Mouse (Mus musculus) left cerebral cortex, postnatal 4 days (tissue): ENCODE data around the gene Ppp1r16b. TPM values are rescaled to one million over a fixed set of nuclear protein-coding genes. Genes with fewer than 3 reads are reported as not detected.
"Not testable (repeated sequence)": the region's sequence is repeated elsewhere in the genome, so short reads cannot be mapped to it uniquely, and the experiment has no call there.

Experiments
- DNase-seq: peaks from one replicate; pipeline ENCODE4 v3.0.0-alpha.2; 2022
- intact Hi-C: fragments of 180-260 bp; cut with DNase I; formaldehyde crosslinking; loops from one replicate; pipeline ENCODE4 v1.15.1; 2025
- total RNA-seq, 2 experiments: library from RNA; stranded (reverse); gene quantifications; 2 replicates each; pipeline ENCODE4 v1.2.3; 2021

Ppp1r16b gene
- total RNA-seq, 2 experiments from 2014 or later: 50.2 to 51.0 TPM

DNA sequence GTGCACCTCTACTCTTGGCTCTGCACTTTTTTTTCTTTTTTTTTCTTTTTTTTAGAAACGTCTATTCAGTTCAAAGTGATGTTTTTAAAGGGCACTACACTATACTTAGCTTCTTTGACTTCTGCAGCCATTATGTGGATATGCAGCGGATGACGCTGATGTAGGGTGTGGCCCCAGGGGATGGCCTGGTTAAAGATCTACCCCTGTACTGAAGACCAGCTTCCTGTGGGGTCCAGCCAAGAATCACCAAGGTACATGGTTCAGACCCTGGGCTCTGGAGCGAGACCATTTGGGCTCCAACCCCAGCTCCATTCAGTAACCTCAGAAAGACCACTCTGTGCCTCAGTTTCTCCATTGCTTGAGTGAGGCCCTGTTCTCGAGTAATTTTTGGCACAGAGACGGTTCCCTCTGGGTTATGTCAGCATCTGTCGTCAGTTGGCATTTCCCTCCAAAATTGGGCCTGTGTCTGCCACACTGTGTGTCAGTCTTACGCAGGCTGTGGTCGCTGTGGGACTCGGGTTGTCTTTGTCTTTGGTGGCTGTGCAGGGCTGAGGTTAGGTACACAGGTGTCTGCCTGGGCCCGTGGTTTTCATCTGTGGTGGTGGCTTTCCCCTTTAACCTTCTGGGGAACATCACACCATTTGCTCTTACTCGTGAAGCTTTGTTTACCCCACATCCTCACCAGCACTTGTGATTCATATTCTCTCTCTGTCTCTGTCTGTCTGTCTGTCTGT, 53.8 kb downstream of the Ppp1r16b start:
- no peak for DNase-seq
- intact Hi-C loops: no loop called here

DNA sequence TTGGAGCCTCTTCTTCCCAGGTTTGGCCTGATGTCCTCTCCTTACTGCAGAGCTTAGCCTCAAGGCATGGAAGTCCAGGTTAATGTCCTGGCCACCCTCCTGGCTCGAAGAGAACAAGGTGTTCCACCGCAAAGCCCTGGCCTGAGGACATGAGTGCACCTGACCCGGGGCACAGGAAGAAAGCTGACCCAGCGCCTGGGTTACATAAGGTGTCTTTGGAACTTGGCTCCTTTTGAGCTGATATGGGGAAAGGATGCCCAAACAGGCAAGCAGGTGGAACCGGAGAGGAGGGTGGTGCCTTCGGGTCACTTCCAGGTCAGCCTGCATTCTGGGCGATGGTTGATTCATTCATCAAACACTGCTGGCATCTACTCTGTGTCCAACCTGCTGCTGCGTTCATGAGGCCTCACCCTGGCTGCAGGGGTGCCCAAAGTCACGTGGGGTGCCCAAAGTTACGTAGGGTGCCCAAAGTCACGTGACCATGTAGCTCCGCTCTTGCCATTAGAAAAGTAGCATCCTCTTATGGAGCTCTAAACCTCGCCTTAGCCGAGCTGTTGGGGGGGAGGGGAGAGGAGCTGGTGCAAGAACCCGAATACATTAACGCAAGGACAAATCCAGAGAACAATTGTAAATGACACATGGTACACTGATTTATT, 55.6 kb downstream of the Ppp1r16b start:
- intact Hi-C loops: no loop called here
- no peak for DNase-seq

DNA sequence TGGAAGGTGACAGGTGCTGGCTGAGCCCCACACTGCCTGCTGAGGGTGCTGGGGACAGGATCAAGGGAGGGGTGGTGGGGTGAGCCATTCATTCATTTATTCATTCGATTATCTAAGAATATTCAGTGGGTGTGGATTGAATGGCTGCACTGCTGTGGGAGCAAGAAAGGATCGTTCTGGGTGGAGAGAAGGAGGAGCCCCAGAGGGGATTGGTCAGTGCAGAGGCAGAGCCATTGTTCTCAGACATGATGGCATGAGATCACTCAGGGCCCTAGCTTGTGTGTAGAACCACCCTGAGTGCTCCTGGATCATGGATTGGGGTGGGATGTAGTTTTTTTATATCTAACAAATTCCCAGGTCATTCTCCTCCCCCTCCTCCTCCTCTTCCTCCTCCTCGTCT, 56.3 kb downstream of the Ppp1r16b start:
- intact Hi-C loops: no loop called here
- DNase-seq: no peak

DNA sequence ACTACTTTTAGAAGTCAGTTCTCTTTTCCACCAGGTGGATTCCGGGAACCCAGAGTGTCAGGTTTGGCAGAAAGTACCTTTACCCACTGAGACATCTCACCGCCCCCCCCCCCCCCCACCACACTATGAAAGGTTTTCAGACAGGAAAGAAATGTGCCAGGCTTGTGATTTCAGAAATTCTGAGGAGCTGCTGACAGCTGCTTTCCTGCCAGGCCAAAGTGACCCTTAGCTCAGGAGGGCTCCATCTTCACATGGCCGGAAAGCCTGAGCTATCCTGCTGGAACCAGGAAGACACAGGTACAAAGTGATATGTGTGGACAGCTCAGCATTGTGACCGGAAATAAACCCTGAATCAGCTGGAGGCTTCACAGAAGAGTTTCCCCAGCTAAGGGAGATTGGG, 56.9 kb downstream of the Ppp1r16b start:
- intact Hi-C loops: no loop called here
- DNase-seq: no peak

DNA sequence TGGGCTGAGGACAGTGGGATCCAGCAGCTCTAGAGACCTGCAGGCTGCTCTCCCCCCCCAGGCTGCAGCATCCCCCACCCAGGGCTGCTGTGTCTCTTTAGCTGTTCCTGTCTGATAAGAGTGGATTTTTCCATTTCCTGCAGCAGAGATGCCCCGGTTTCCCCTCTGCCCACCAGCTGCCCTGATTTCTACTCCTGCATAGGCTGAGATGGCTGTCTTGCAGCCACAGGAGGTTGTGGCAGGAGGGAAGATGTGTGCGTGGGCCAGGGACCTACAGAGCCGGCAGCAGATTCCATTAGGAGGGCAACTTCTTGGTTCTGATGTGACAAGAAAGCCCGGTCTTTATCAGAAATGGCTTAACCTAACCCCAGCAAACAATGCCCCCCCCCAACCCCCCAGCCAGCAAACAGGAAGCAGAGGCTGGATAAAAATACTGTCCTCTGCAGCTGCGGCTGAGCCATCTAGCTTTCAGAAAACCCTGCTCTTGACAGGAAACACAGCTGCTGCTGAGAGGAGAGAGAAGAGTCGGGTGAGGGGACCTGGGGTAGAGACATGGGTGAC, 57.9 kb downstream of the Ppp1r16b start:
- no peak for DNase-seq
- intact Hi-C loops: no loop called here

DNA sequence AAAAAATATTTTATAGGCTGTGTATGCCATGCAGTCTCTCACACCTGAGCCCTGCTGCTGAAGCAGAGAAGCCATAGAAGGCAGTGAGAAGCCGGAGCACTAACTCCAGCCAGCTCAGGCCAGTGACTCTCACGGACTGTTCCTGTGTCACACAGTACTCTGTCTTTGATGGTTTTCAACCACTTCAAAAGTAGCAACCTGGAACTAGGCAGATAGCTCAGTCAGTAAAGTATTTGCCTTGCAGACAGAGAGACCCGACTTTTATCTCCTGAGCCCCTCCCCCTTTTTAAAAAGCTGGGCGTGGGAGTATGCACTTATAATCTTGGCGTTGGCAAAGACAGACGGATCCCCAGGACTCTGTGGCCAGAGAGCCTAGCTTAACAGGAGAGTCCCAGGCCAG, 58.6 kb downstream of the Ppp1r16b start:
- intact Hi-C loops: no loop called here
- no peak for DNase-seq

DNA sequence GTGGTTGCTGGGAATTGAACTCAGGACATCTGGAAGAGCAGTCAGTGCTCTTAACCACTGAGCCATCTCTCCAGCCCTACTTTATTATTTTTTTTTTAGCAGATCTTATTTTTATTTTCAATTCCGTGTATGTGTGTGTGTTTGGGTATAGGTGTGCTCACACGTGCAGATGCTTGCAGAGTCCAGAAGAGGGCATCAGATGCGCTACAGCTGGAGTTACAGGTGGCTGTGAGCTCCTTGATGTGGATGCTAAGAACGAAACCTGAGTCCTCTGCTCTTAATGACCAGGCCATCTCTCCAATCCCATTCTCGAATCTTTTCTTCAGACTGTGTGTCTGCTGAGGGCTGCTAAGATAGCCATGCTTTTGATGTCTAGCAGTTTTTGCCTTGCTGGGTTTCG, 61.1 kb downstream of the Ppp1r16b start:
- intact Hi-C loops: no loop called here
- no peak for DNase-seq

DNA sequence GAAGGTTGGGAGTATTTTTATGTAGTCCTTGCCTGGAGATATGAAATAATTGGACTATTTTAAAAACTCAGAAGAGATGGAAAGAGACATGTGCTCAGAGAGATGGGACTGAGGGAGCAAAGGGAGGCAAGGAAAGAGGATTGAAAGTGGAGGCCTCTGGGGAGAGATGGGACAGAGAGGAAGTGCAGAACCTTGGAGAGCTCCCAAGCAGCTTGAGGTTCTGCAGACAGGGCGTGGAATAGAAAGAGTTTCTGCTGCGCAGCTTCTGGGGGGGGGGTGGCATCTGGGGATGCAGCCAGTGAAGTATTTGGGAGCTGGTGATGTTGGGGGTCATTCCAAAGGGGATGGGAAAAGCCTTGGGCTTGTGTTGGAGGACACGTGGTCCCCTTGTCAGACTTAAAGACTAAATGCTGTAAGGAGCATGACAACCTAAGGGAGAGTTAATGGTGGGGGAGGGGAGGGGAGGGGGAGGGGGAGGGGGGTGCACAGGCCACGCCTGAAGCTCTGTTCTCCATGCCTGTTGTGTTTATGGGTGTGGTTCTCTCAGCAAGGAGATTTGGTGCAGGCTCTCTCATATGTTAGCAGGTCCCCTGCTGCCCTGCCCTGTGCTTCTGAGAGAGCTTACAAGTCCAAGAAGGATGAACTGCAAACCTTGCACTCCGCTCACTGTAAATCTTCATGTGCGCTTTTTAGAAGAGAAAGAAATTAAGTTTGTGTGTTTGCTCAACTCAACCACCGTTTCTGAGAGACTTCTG, 63.0 kb downstream of the Ppp1r16b start:
- intact Hi-C loops: no loop called here
- no peak for DNase-seq

DNA sequence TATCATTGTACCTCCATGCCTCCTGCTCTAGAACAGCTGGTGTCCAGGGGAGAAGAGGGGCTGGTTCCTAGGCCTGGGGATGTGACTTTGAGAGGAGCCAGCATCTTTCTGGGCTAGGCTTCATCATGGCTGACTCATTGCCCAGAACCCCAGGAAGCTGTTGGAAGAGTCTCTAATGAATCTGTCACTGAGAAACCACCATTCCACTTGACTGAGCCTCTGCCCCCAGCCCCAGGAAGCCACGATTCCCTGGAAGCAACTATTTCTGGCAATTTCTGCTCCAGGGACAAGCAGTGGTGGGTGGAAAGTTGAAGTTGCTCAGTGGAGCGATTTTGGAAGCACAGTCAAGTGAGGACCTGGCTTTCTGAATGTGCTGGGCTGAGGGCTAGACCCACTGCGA, 65.7 kb downstream of the Ppp1r16b start:
- DNase-seq: peak; percentile 66

DNA sequence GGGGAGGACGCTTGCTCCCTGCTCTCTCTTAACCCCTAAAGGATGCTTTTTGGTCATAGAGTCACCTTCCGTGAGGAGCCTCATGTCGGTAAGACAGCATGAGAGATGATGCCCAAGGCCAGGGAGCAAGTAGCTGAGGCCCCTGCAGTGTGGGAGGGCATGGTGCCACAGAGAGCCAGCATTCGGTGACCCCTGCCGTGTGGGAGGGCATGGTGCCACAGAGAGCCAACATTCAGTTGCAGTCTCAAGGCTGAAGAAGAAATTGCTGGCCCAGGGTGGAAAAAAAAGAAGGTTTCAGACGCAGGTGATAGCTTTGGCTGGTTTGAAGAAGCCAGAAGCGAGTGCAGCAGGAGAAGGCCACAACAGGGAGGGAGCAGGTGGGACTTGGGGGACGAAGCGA, 67.3 kb downstream of the Ppp1r16b start:
- no peak for DNase-seq
- intact Hi-C loops: no loop called here

More for the DNA sequence above, 65.7 kb downstream of the Ppp1r16b start:
- intact Hi-C loops: no loop called here

DNA sequence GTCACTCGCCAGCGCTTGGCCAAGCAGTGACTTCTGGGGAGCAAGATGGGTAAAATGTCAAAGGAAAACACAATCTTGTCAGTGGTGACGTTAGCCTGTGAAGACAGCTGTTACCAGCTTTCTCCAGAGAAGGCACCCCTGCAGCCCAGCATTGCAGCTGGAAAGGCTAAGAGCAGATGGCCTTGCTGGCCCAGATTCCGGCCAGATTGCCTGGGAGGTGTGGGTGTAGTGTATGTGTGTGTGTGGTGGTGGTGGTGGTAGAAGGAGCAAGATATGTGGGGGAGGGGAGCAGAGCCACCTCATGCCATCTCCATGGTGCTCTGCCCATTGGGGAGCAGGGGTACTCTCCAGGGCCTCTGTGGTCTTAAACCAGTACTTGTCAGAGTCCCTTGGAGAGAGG, 67.9 kb downstream of the Ppp1r16b start:
- DNase-seq: peak; percentile 50
- intact Hi-C loops: no loop called here

DNA sequence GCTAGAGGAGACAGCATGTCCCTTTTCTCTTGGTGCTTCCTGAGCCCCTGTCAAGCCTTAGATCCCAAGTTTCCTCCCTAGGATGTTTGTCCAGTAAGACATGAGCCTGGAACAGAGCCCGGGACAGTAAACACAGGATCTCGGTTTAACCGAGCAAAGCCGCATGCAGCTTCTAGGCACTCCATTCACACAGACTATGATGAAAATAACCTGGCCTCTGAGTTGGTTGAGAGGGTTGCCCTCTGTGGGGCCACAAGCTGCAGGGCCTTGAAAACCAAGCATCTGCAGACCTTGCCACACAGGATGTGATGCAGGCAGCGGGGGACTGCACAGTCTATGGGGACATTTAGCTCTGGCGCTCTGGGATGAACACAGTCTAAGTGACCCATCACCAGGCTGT, 68.7 kb downstream of the Ppp1r16b start:
- no peak for DNase-seq
- intact Hi-C loops: no loop called here

DNA sequence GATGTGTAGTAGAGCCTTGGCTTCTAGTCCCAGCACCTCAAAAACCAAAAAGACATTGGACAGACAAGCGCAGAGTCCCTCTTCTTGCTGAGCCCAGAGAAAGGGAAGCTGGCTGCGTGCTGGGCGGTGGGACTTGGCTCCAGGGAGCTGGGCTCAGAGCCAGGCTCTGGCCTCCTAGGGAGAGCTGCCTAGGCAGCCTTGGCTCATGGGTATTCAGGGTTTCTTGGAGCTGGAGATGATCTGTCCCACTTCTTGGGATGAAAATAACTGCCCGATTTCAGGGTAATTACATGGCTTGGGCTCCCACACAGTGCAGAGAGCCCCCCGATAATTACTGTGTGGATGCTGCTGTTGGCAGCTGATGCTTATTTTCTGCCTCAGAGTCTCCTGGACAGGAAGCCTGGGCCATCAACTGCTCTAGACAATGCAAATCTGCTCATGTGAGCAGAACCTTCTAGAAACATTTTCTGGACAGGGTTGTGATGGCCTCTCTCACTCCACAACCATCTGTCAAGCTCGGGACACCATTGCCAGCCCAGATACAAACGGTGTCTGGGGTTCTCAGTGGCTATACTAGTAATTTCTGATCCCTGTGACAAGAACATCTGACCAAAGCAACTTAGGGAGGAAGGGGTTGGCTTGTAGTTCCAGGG, 69.4 kb downstream of the Ppp1r16b start:
- peak; percentile 32 for DNase-seq
- intact Hi-C loops: no loop called here

DNA sequence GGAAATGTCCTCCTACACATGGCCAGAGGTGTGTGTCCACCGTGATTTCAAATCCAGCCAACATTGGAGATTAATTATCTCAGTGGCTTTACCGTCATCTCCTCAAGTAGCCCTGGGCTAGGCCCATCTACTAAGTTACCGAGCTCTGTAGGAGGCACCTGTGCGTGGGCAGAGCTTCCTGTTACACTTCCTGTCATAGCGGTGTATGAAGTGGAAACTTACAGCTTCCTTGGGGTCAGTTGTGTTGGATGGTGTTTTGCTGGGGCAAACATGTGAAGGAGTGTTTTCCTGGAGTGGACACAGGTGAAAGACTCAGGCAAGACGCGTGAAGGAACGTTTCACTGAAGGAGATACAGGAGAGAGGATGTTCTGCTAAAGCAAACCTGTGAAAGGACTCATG, 70.1 kb downstream of the Ppp1r16b start:
- no peak for DNase-seq
- intact Hi-C loops: no loop called here

DNA sequence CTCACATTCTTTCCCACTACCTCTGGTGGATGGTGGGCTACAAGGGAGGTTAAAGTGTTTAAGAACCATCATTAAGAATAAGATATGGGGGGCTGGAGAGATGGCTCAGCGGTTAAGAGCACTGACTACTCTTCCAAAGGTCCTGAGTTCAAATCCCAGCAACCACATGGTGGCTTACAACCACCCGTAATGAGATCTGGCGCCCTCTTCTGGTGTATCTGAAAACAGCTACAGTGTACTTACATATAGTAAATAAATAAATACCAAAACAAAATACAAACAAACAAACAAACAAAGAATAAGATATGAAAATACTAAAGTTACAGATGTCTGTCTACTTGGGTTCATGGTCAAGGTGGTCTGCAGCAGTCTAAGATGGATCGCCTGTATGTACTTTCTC, 71.0 kb downstream of the Ppp1r16b start:
- DNase-seq, intact Hi-C loops: not testable (repeated sequence)

DNA sequence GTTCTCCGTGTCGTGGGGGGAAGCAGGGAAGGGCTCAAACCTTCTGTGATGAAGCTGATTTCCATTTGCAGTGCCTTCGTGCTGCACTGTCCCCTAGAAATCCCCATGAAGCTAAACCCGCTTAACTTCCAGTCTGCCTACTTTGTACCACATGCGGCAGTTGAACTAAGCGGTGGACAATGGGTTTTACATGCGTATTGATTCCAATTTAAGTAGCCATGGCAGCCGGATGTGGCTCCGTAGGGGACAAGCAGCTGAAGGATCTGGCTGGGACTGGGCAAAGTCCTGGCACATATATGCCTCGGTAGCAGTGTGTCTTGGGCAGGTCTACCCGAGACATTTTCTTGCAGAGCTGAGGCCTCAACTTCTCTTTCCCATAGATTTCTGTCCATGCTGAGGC, 73.4 kb downstream of the Ppp1r16b start:
- intact Hi-C loops: no loop called here
- no peak for DNase-seq

DNA sequence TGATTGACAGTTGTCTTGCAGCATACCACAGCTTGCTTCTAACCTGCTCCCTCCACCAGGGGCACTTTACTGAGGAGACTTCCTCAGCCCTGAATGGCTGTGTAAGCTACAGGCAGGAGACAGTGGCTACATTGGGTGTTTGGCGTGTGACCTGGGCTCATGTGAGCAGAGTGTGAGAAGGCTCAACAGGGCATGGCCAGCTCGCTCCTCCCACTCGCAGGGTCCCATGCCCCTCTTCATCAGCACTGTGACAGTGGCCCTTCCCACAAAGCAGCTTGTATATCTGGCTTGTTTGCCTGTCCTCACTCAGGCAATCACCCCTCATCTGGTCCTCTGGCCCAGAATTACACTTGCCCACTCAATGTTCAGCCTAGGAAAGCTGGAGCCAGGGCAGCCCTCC, 73.9 kb downstream of the Ppp1r16b start:
- intact Hi-C loops: no loop called here
- no peak for DNase-seq

DNA sequence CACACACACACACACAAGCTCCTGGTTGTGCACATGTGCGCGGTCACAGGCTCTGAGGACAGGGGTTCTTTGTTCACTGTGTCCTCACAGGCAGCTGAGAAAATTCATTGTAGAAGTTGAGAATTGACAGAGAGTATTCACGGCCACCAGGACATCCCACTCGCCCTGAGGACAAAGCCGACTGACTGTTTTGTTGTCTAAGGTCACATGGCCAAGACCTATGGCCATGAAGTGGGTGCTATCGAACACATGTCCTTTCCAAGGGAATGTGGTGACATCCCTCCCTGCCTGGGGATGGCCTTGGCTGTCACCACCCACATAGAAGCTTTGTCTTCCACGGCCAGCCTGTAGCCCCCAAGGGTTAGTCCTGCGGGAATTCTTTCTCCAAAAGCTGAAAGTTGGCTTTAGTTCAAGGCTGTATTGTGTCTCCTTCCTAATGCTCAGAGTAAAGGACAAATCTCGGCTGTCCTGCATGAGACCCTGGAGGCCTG, 75.9 kb downstream of the Ppp1r16b start:
- no peak for DNase-seq
- intact Hi-C loops: no loop called here

DNA sequence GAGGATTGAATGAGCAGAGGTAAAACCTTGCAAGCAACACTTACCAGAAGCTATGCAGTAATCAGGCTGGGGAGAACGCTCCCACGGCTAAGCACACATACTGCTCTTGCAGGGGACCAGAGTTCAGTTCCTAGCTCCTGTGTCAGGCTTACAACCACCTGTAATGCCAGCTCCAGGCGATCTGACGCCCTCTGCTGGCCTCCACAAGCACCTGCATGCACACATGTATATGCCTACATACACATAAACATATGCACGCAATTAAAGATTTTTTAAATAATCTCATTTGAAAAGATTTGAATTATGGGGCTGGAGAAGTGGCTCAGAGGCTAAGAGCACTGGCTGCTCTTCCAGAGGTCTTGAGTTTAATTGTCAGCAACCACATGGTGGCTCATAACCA, 77.2 kb downstream of the Ppp1r16b start:
- no peak for DNase-seq
- intact Hi-C loops: no loop called here

DNA sequence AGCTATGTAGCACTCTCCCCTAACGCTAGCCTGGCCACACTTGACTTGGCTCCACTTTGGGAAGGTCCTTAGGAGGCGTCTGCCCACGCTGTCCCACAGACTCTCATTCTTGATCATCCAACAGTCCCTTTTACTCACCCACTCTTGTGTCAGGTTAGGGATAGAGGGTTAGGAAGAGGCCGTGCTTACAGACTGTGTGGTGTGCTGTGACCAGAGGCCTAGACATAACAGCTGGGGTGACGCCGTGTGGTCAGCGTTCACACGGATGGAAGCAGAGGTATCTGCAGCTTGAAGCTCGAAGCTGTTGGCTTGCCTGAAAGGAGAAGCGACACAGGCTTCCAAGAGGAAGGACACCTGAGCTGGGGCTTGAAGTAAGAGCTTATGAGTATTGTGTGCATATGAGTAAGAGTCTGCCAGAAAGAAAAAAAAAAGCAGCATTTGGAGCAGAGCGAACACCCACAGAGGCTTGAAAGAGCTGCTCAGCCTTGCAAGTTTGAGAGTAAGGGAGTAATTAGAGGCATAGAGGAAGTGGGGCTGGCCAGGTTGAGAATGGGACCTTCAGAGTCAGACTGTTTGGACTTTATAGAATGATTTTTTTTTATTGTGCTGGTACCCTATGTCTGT, 78.4 kb downstream of the Ppp1r16b start:
- intact Hi-C loops: no loop called here
- DNase-seq: no peak
